Mouse (Mus musculus) neural tube, embryonic 12.5 days (tissue): Measurements from ENCODE around the gene Atp2a1. TPM values are rescaled to one million over a fixed set of nuclear protein-coding genes. Genes with fewer than 3 reads are reported as not detected.
"Not testable (repeated sequence)": the region's sequence is repeated elsewhere in the genome, so short reads cannot be mapped to it uniquely, and the experiment has no call there.

Experiments
- ATAC-seq: fragments of 200-750 bp; cut with Nextera tagmentation; 2 replicates; pipeline ENCODE4 v1.8.0; 2017; ENCODE audit warnings: low read depth, mild to moderate bottlenecking, moderate TSS enrichment, moderate library complexity; ENCODE audit not compliant: low FRiP score
- H3K27ac ChIP-seq: fragments of 300-500 bp; sonication (generic); 2 replicates; pipeline ENCODE4 v1.5.1; 2016
- H3K27me3 ChIP-seq: fragments of 300-500 bp; sonication (generic); replicated peaks from 2 replicates; pipeline ENCODE4 v1.6.1; 2016; ENCODE audit warnings: mild to moderate bottlenecking
- H3K36me3 ChIP-seq: fragments of 300-500 bp; sonication (generic); 2 replicates; pipeline ENCODE4 v1.6.1; 2016; ENCODE audit warnings: mild to moderate bottlenecking
- H3K4me1 ChIP-seq: fragments of 300-500 bp; sonication (generic); 2 replicates; pipeline ENCODE4 v1.6.1; 2016
- H3K4me2 ChIP-seq: fragments of 300-500 bp; sonication (generic); replicated peaks from 2 replicates; pipeline ENCODE4 v1.6.1; 2016; ENCODE audit warnings: mild to moderate bottlenecking
- H3K4me3 ChIP-seq: fragments of 300-500 bp; sonication (generic); 2 replicates; pipeline ENCODE4 v1.5.1; 2016
- H3K9ac ChIP-seq: fragments of 300-500 bp; sonication (generic); 2 replicates; pipeline ENCODE4 v1.6.1; 2016; ENCODE audit warnings: mild to moderate bottlenecking
- H3K9me3 ChIP-seq: fragments of 300-500 bp; sonication (generic); 2 replicates; pipeline ENCODE4 v1.6.1; 2016; ENCODE audit warnings: mild to moderate bottlenecking
- WGBS: fragments of 180-500 bp; shearing (Covaris S2); methylation state at CpG from one replicate; pipeline ENCODE4 v1.1.7; 2016; 5-methylcytosine and 5-hydroxymethylcytosine counted together
- polyA plus RNA-seq: library from polyadenylated mRNA; unstranded; fragments of >200 nt; fragmentation: Nextera tagmentation; extraction: Ambion mirVana; gene quantifications from 2 replicates; pipeline ENCODE4 v1.2.1, GENCODE M21; 2016

Atp2a1 gene
- polyA plus RNA-seq, 1 experiment from 2014 or later, result 10.2 TPM

GRCm38 (mm10) chr7:126491973-126492372 lies 29.1 kb upstream of the Atp2a1 start:
- no peak overlapping the region for H3K4me2 ChIP-seq
- no peaks in the 10 kb centered on the region for H3K27me3 ChIP-seq
- peaks cover 79% of the 10 kb centered on the region for H3K36me3 ChIP-seq
- 0 out of 2 replicates have a peak overlapping the region, but pooled peaks have one; percentile 12 for H3K27ac ChIP-seq
- ATAC-seq, result no peak
- 0 out of 2 replicates have a peak overlapping the region, but pooled peaks have one; percentile 3 for H3K4me3 ChIP-seq
- H3K9me3 ChIP-seq, result no peaks in the 10 kb centered on the region
- peaks cover 7% of the 10 kb centered on the region for H3K4me1 ChIP-seq
- no peak overlapping the region for H3K9ac ChIP-seq
- WGBS, result 51% methylated on average over 11 of the region's 11 CpGs

GRCm38 (mm10) chr7:126491005-126491404 lies 28.1 kb upstream of the Atp2a1 start:
- Histone ChIP-seq H3K4me3 (no peak overlapping the region), H3K9me3 (no peaks in the 10 kb centered on the region), H3K4me1 (peaks cover 7% of the 10 kb centered on the region), H3K4me2 (no peak overlapping the region), H3K27me3 (no peaks in the 10 kb centered on the region), H3K36me3 (peaks cover 69% of the 10 kb centered on the region), H3K27ac (no peak overlapping the region), H3K9ac (no peak overlapping the region)
- WGBS, result 80% methylated on average over 1 of the region's 1 CpGs
- ATAC-seq, result no peak

- Histone ChIP-seq H3K4me3 (peak overlapping the region; percentile 78), H3K4me2 (peak overlapping the region; percentile 85), H3K36me3 (peaks cover 37% of the 10 kb centered on the region), H3K9ac (peak overlapping the region; percentile 57)
- not testable (repeated sequence) for H3K27ac ChIP-seq, H3K27me3 ChIP-seq, ATAC-seq, H3K9me3 ChIP-seq, H3K4me1 ChIP-seq
- 20% methylated on average over 25 of the region's 25 CpGs for WGBS
These were observed 24.9 kb upstream of the Atp2a1 start for GRCm38 (mm10) chr7:126487617-126488385.

GRCm38 (mm10) chr7:126487052-126487483 lies 24.2 kb upstream of the Atp2a1 start, which contains the start of gene Tufm:
TSS of gene Tufm (plus strand) at chr7:126487361.
- Histone ChIP-seq H3K27me3 (no peaks in the 10 kb centered on the region), H3K4me2 (peak within 1 kb of the TSS; percentile 85), H3K9me3 (no peaks in the 10 kb centered on the region), H3K4me3 (peak within 1 kb of the TSS; percentile 78), H3K9ac (peak within 1 kb of the TSS; percentile 57), H3K4me1 (peaks cover 10% of the 10 kb centered on the region), H3K27ac (no peak within 1 kb of the TSS), H3K36me3 (peaks cover 30% of the 10 kb centered on the region)
- under 1% methylated on average over 32 of the region's 32 CpGs for WGBS
- peak; percentile 90 for ATAC-seq

- WGBS, result under 1% methylated on average over 23 of the region's 23 CpGs
- Histone ChIP-seq H3K27ac (no peak overlapping the region), H3K9me3 (no peaks in the 10 kb centered on the region), H3K27me3 (no peaks in the 10 kb centered on the region), H3K4me1 (0 out of 2 replicates have a peak, but pooled peaks cover 2% of the 10 kb centered on the region), H3K9ac (peak overlapping the region; percentile 29), H3K4me2 (peak overlapping the region; percentile 56), H3K4me3 (peak overlapping the region; percentile 18), H3K36me3 (no peaks in the 10 kb centered on the region)
- peak; percentile 54; the same call in 1 of the 2 replicates for ATAC-seq
These were observed 19.5 kb upstream of the Atp2a1 start for GRCm38 (mm10) chr7:126482392-126482871.

- H3K27me3 ChIP-seq, result no peaks in the 10 kb centered on the region
- no peak overlapping the region for H3K4me2 ChIP-seq
- H3K36me3 ChIP-seq, result no peaks in the 10 kb centered on the region
- H3K9me3 ChIP-seq, result no peaks in the 10 kb centered on the region
- H3K4me1 ChIP-seq, result 0 out of 2 replicates have a peak, but pooled peaks cover 2% of the 10 kb centered on the region
- WGBS, result 22% methylated on average over 5 of the region's 5 CpGs
- H3K27ac ChIP-seq, result no peak overlapping the region
- no peak overlapping the region for H3K9ac ChIP-seq
- ATAC-seq, result no peak
- H3K4me3 ChIP-seq, result no peak overlapping the region
These were observed 18.8 kb upstream of the Atp2a1 start for GRCm38 (mm10) chr7:126481699-126482098.

- Histone ChIP-seq H3K27ac (peak within 1 kb of the TSS; percentile 90), H3K9me3 (no peaks in the 10 kb centered on the region), H3K36me3 (peaks cover 28% of the 10 kb centered on the region), H3K4me1 (peaks cover 16% of the 10 kb centered on the region), H3K4me3 (peak within 1 kb of the TSS; percentile 95), H3K9ac (peak within 1 kb of the TSS; percentile 94), H3K27me3 (no peaks in the 10 kb centered on the region), H3K4me2 (peak within 1 kb of the TSS; percentile 98)
- under 1% methylated on average over 53 of the region's 53 CpGs for WGBS
- ATAC-seq, result peak; percentile 93
These were observed 12.2 kb upstream of the Atp2a1 start, which contains the start of gene Sh2b1 for GRCm38 (mm10) chr7:126474993-126475581. TSS of gene Sh2b1 (minus strand) at chr7:126475424.

GRCm38 (mm10) chr7:126474486-126474955 lies 11.6 kb upstream of the Atp2a1 start:
- H3K4me1 ChIP-seq, result peaks cover 16% of the 10 kb centered on the region
- WGBS, result 2% methylated on average over 27 of the region's 27 CpGs
- no peaks in the 10 kb centered on the region for H3K27me3 ChIP-seq
- peak overlapping the region; percentile 95 for H3K4me3 ChIP-seq
- H3K27ac ChIP-seq, result no peak overlapping the region
- ATAC-seq, result peak; percentile 57
- H3K4me2 ChIP-seq, result peak overlapping the region; percentile 98
- H3K9me3 ChIP-seq, result no peaks in the 10 kb centered on the region
- H3K36me3 ChIP-seq, result peaks cover 33% of the 10 kb centered on the region
- peak overlapping the region; percentile 94 for H3K9ac ChIP-seq

GRCm38 (mm10) chr7:126473470-126474086 lies 10.7 kb upstream of the Atp2a1 start:
- ATAC-seq, result no peak
- Histone ChIP-seq H3K4me2 (peak overlapping the region; percentile 98), H3K36me3 (peaks cover 43% of the 10 kb centered on the region), H3K4me3 (peak overlapping the region; percentile 95), H3K9ac (peak overlapping the region; percentile 94), H3K27ac (no peak overlapping the region), H3K9me3 (no peaks in the 10 kb centered on the region), H3K27me3 (no peaks in the 10 kb centered on the region), H3K4me1 (peaks cover 16% of the 10 kb centered on the region)
- 90% methylated on average over 9 of the region's 9 CpGs for WGBS

- peaks cover 52% of the 10 kb centered on the region for H3K36me3 ChIP-seq
- H3K4me2 ChIP-seq, result no peak overlapping the region
- H3K9me3 ChIP-seq, result no peaks in the 10 kb centered on the region
- no peak for ATAC-seq
- 92% methylated on average over 16 of the region's 16 CpGs for WGBS
- H3K4me3 ChIP-seq, result no peak overlapping the region
- H3K4me1 ChIP-seq, result peaks cover 16% of the 10 kb centered on the region
- no peak overlapping the region for H3K27ac ChIP-seq
- H3K9ac ChIP-seq, result no peak overlapping the region
- H3K27me3 ChIP-seq, result no peaks in the 10 kb centered on the region
These were observed 9.8 kb upstream of the Atp2a1 start for GRCm38 (mm10) chr7:126472713-126473112.

GRCm38 (mm10) chr7:126472306-126472705 lies 9.4 kb upstream of the Atp2a1 start:
- Histone ChIP-seq H3K9ac (no peak overlapping the region), H3K4me2 (no peak overlapping the region), H3K4me1 (peaks cover 16% of the 10 kb centered on the region), H3K9me3 (no peaks in the 10 kb centered on the region), H3K27ac (no peak overlapping the region), H3K4me3 (no peak overlapping the region), H3K36me3 (peaks cover 56% of the 10 kb centered on the region), H3K27me3 (no peaks in the 10 kb centered on the region)
- 89% methylated on average over 13 of the region's 13 CpGs for WGBS
- no peak for ATAC-seq

- Histone ChIP-seq H3K4me2 (no peak overlapping the region), H3K4me3 (no peak overlapping the region), H3K27ac (no peak overlapping the region), H3K36me3 (peaks cover 60% of the 10 kb centered on the region), H3K9me3 (no peaks in the 10 kb centered on the region), H3K27me3 (no peaks in the 10 kb centered on the region), H3K9ac (no peak overlapping the region), H3K4me1 (peaks cover 16% of the 10 kb centered on the region)
- WGBS, result 94% methylated on average over 4 of the region's 4 CpGs
- no peak for ATAC-seq
These were observed 8.9 kb upstream of the Atp2a1 start for GRCm38 (mm10) chr7:126471853-126472252.
